Mouse (Mus musculus) subcutaneous adipose tissue, adult 2 months (tissue): ENCODE results near the gene Clec2i. TPM values are rescaled to one million over a fixed set of nuclear protein-coding genes. Genes with fewer than 3 reads are reported as not detected.

ENCODE experiments used
- polyA plus RNA-seq: library from polyadenylated mRNA; depleted of rRNA; stranded (reverse); fragments of >200 nt; gene quantifications from 2 replicates; pipeline ENCODE4 v1.2.3, GENCODE M21; 2012; ENCODE audit warnings: low replicate concordance; rRNA removed

Clec2i gene
- 0.99 and 1.3 TPM in 2 replicates for polyA plus RNA-seq

DNA sequence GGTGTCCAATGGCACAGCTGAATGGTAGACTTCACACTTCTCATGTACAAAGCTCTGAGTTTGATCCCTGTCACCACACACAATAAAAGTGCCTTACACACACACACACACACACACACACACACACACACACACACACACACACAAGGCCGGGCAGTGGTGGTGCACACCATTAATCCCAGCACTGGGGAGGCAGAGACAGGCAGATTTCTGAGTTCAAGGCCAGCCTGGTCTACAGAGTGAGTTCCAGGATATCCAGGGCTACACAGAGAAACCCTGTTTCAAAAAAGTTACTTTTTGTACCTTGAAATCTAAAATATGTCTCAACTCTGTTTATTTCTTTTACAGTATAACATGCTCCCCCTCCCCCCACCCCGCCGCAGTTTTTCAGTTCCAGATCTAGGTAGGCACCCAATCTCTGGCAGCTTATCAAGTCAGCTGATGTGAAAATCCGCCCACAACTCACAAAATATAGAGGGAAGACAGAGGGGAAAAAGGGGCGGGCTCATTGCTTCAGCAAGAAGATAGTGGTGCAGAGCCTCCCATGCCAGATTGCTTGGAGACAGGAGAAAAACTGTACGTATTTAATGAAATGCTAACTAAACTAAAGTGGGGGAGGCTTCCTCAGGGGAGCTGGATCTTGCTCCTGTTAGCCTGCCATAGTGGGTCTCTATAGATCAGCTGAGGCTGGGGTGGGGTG is at the start of gene Clec2i:
Gene Clec2i, plus strand, starts transcription at position 498 of the 700 bp plus-strand sequence.

DNA sequence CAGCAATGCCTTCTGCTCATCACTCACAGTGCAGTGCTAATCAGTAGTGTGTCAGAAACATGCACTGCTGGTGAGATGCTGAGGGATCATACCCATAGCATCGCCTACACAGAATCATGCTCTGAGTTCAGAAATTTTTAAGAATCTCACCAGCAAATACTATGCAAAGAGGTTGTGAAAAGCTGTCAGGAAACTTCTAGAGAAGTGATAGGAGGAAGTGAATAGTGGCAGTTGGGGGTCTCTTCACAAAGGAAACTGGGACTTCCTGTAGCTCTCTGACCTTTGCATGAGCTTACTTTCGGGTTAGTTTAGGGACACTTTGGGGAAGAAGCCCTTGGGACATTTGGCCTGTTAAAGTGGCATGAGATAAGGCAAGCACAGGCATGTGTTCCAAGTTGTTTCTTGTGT is 3.6 kb downstream of the Clec2i start, which contains the start of gene BC035044:
Gene BC035044, minus strand, starts transcription at position 179 of the 408 bp plus-strand sequence.

DNA sequence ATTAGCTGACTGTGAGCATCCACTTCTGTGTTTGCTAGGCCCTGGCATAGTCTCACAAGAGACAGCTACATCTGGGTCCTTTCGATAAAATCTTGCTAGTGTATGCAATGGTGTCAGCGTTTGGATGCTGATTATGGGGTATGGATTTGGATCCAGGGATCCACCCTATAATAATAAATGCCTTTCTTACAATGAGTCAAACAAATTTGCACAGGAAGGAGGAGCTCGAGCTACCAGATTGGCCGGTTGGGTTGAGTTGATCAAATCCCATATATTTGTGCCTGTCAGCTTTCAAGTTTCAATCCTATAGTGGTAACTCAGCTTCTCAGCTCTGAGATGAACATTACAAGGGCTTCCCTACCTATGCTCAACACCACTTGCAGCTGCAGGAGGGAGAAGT is 46.7 kb downstream of the Clec2i start, which contains the start of gene Clec2g:
Gene Clec2g, plus strand, starts transcription at position 301 of the 400 bp plus-strand sequence.

Other genes with a start within 250 kb of the Clec2i start
- gene Clec2h, start 225.2 kb upstream of the Clec2i start, polyA plus RNA-seq = not detected in 2 replicates
- gene Klrb1, start 164.5 kb upstream of the Clec2i start, polyA plus RNA-seq = not detected in 2 replicates
- gene Klrb1c, start 98.4 kb upstream of the Clec2i start, polyA plus RNA-seq = 0.89 and 1.5 TPM in 2 replicates
- not detected in 2 replicates for gene Gm44511, start 61.3 kb upstream of the Clec2i start, polyA plus RNA-seq
- gene Klrb1b, start 61.3 kb upstream of the Clec2i start, polyA plus RNA-seq = 0.70 and 0.76 TPM in 2 replicates
- gene BC035044, start 3.5 kb downstream of the Clec2i start, polyA plus RNA-seq = 1.6 and 2.6 TPM in 2 replicates
- not detected in 2 replicates for gene Clec2g, start 46.8 kb downstream of the Clec2i start, polyA plus RNA-seq
- 0.21 and 0.48 TPM in 2 replicates for gene Klrb1f, start 158.3 kb downstream of the Clec2i start, polyA plus RNA-seq
- 0.16 TPM in 1 of 2 replicates, not detected in the other for gene Clec2e, start 213.3 kb downstream of the Clec2i start, polyA plus RNA-seq